Mouse (Mus musculus) forebrain, embryonic 15.5 days (tissue): ENCODE measurements around the gene Rad51b. TPM values are rescaled to one million over a fixed set of nuclear protein-coding genes. Genes with fewer than 3 reads are reported as not detected.

Experiments used
- ATAC-seq: fragments of 200-750 bp; cut with Nextera tagmentation; replicated peaks from 2 replicates; pipeline ENCODE4 v1.8.0; 2017; ENCODE audit warnings: mild to moderate bottlenecking, moderate TSS enrichment, moderate library complexity
- H3K27ac ChIP-seq: fragments of 300-500 bp; sonication (generic); replicated peaks from 2 replicates; pipeline ENCODE4 v1.5.1; 2015; ENCODE audit warnings: mild to moderate bottlenecking, inconsistent platforms
- H3K27me3 ChIP-seq: fragments of 300-500 bp; sonication (generic); 2 replicates; pipeline ENCODE4 v1.6.1; 2015; ENCODE audit warnings: inconsistent platforms
- H3K36me3 ChIP-seq: fragments of 300-500 bp; sonication (generic); 2 replicates; pipeline ENCODE4 v1.6.1; 2015; ENCODE audit warnings: mild to moderate bottlenecking, inconsistent platforms
- H3K4me1 ChIP-seq: fragments of 300-500 bp; sonication (generic); 2 replicates; pipeline ENCODE4 v1.6.1; 2015; ENCODE audit warnings: inconsistent platforms
- H3K4me2 ChIP-seq: fragments of 300-500 bp; sonication (generic); replicated peaks from 2 replicates; pipeline ENCODE4 v1.6.1; 2015; ENCODE audit warnings: mild to moderate bottlenecking, inconsistent platforms
- H3K4me3 ChIP-seq: fragments of 300-500 bp; sonication (generic); 2 replicates; pipeline ENCODE4 v1.5.1; 2015; ENCODE audit warnings: mild to moderate bottlenecking, inconsistent platforms
- H3K9ac ChIP-seq: fragments of 300-500 bp; sonication (generic); replicated peaks from 2 replicates; pipeline ENCODE4 v1.6.1; 2015; ENCODE audit warnings: mild to moderate bottlenecking, inconsistent platforms
- H3K9me3 ChIP-seq: fragments of 300-500 bp; sonication (generic); 2 replicates; pipeline ENCODE4 v1.6.1; 2016; ENCODE audit warnings: inconsistent platforms
- WGBS: fragments of 180-500 bp; shearing (Covaris S2); methylation state at CpG from one replicate; pipeline ENCODE4 v1.1.7; 2015; ENCODE audit warnings: mixed read lengths; 5-methylcytosine and 5-hydroxymethylcytosine counted together
- polyA plus RNA-seq: library from polyadenylated mRNA; unstranded; fragments of >200 nt; fragmentation: Nextera tagmentation; extraction: Ambion mirVana; gene quantifications from 2 replicates; pipeline ENCODE4 v1.2.1, GENCODE M21; 2015

The Rad51b gene
- polyA plus RNA-seq, result 3.0 and 3.4 TPM in 2 replicates

- H3K27ac ChIP-seq, result peak within 1 kb of the TSS; percentile 65
- H3K4me1 ChIP-seq, result peaks cover 19% of the 10 kb centered on the region
- peak within 1 kb of the TSS; percentile 92 for H3K4me2 ChIP-seq
- no peaks in the 10 kb centered on the region for H3K27me3 ChIP-seq
- under 1% methylated on average over 21 of the region's 21 CpGs for WGBS
- H3K9ac ChIP-seq, result peak within 1 kb of the TSS; percentile 59
- peak within 1 kb of the TSS; percentile 54 for H3K4me3 ChIP-seq
- ATAC-seq, result peak; percentile 72
- peaks cover 6% of the 10 kb centered on the region; the same call in 1 of the 2 replicates for H3K36me3 ChIP-seq
- H3K9me3 ChIP-seq, result no peaks in the 10 kb centered on the region
Measured at GRCm38 (mm10) chr12:79297121-79297576, at the start of gene Rad51b. Rad51b (plus strand) TSS chr12:79297282.

GRCm38 (mm10) chr12:79248110-79248509, 49.0 kb upstream of the Rad51b start:
- no peak for ATAC-seq
- WGBS, result 87% methylated on average over 3 of the region's 3 CpGs
- no peaks in the 10 kb centered on the region for H3K9me3 ChIP-seq
- no peak overlapping the region for H3K4me3 ChIP-seq
- no peak overlapping the region for H3K27ac ChIP-seq
- no peak overlapping the region for H3K4me2 ChIP-seq
- H3K4me1 ChIP-seq, result no peaks in the 10 kb centered on the region
- H3K9ac ChIP-seq, result no peak overlapping the region
- peaks cover 86% of the 10 kb centered on the region for H3K36me3 ChIP-seq
- H3K27me3 ChIP-seq, result no peaks in the 10 kb centered on the region

DNA sequence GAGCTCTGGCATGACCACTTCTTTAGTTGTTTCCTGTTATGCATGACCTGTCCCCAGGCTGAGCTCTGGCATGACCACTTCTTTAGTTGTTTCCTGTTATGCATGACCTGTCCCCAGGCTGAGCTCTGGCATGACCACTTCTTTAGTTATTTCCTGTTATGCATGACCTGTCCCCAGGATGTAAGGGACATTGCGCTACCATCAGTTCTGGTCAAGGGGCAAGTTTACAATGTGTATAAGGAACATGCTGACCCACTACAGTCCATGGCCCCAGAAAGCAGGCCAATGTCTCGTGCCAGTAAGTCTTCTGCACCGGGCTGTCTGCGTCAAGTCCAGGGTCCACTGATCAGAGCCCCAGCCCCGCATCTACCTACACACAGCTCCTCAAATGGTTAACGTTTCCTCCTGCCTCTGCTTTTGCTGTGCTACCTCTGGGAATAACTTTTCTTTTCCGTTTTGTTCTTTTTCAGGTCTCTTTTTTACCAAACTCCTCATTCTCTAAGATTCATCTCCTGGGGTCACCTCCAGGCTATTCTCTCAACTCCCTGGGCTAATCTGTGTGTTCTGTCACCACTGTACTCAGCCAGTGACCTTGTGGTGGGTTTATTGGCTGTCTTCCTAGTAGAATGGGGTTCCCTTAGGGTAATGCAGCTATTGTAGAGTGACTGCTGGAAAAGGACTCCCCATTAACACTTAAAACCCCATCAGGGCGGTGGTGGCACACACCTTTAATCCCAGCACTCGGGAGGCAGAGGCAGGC, 43.6 kb upstream of the Rad51b start:
- H3K4me3 ChIP-seq, result no peak overlapping the region
- no peaks in the 10 kb centered on the region for H3K9me3 ChIP-seq
- 94% methylated on average over 9 of the region's 9 CpGs for WGBS
- no peak overlapping the region for H3K9ac ChIP-seq
- H3K27ac ChIP-seq, result no peak overlapping the region
- H3K4me2 ChIP-seq, result no peak overlapping the region
- ATAC-seq, result no peak
- H3K4me1 ChIP-seq, result no peaks in the 10 kb centered on the region
- H3K27me3 ChIP-seq, result no peaks in the 10 kb centered on the region
- H3K36me3 ChIP-seq, result peaks cover 82% of the 10 kb centered on the region

GRCm38 (mm10) chr12:79254975-79255374, 42.1 kb upstream of the Rad51b start:
- H3K36me3 ChIP-seq, result peaks cover 73% of the 10 kb centered on the region

DNA sequence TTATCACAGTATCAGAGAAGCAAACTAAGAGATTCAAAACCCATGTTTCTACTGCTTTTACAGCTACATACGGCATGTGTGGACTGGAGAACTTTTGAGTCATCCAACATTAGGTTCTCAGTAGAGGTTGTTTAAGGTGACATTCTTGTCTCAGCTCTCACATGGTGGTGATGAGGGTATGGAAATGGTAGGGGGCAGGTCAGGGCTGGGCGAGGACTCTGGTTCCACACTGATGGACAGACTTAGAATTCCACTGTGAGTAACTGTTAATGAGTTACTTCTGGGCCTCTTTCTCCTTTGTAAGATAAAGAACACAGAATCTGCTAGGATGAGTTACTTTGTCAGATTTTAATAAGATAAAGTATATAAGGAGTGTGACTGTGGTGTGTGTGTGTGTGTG, 36.9 kb upstream of the Rad51b start:
- Histone ChIP-seq H3K36me3 (peaks cover 67% of the 10 kb centered on the region), H3K27me3 (no peaks in the 10 kb centered on the region), H3K27ac (no peak overlapping the region), H3K4me1 (no peaks in the 10 kb centered on the region), H3K9me3 (no peaks in the 10 kb centered on the region), H3K4me2 (no peak overlapping the region), H3K4me3 (no peak overlapping the region), H3K9ac (no peak overlapping the region)
- ATAC-seq, result no peak
- WGBS, result 91% methylated on average over 2 of the region's 2 CpGs

More at GRCm38 (mm10) chr12:79254975-79255374, 42.1 kb upstream of the Rad51b start:
- H3K4me2 ChIP-seq, result no peak overlapping the region
- WGBS, result 91% methylated on average over 10 of the region's 10 CpGs
- no peaks in the 10 kb centered on the region for H3K4me1 ChIP-seq
- no peaks in the 10 kb centered on the region for H3K27me3 ChIP-seq
- no peak overlapping the region for H3K4me3 ChIP-seq
- no peak for ATAC-seq
- no peaks in the 10 kb centered on the region for H3K9me3 ChIP-seq
- no peak overlapping the region for H3K27ac ChIP-seq
- H3K9ac ChIP-seq, result no peak overlapping the region

- Histone ChIP-seq H3K4me2 (no peak overlapping the region), H3K36me3 (peaks cover 69% of the 10 kb centered on the region), H3K9me3 (no peaks in the 10 kb centered on the region), H3K27ac (no peak overlapping the region), H3K4me3 (no peak overlapping the region), H3K27me3 (no peaks in the 10 kb centered on the region), H3K9ac (no peak overlapping the region), H3K4me1 (no peaks in the 10 kb centered on the region)
- no peak for ATAC-seq
- 62% methylated on average over 5 of the region's 5 CpGs for WGBS
Measured at GRCm38 (mm10) chr12:79261035-79261434, 36.0 kb upstream of the Rad51b start.

DNA sequence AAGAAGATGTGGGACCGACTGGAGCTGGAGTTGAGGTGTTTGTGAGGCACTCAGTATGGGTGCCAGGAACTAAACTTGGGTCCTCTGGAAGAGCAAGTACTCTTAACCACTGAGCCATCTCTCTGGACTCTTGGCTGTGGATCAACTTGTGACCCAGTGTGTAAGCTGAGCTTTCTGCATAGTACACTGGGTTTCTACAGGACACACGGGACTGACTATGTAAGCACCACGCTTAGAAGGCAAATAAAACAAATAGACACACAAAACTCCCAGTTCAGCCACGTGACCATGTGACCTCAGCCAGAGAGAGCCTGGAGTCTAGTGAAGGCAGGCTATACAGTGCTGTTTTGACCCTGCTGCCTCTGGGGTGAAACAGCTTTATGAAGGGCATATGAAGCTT, 24.5 kb upstream of the Rad51b start:
- Histone ChIP-seq H3K36me3 (peaks cover 89% of the 10 kb centered on the region), H3K9ac (no peak overlapping the region), H3K9me3 (no peaks in the 10 kb centered on the region), H3K27ac (no peak overlapping the region), H3K4me3 (no peak overlapping the region), H3K4me1 (no peaks in the 10 kb centered on the region), H3K4me2 (no peak overlapping the region), H3K27me3 (no peaks in the 10 kb centered on the region)
- no peak for ATAC-seq
- WGBS, result 93% methylated on average over 4 of the region's 4 CpGs

DNA sequence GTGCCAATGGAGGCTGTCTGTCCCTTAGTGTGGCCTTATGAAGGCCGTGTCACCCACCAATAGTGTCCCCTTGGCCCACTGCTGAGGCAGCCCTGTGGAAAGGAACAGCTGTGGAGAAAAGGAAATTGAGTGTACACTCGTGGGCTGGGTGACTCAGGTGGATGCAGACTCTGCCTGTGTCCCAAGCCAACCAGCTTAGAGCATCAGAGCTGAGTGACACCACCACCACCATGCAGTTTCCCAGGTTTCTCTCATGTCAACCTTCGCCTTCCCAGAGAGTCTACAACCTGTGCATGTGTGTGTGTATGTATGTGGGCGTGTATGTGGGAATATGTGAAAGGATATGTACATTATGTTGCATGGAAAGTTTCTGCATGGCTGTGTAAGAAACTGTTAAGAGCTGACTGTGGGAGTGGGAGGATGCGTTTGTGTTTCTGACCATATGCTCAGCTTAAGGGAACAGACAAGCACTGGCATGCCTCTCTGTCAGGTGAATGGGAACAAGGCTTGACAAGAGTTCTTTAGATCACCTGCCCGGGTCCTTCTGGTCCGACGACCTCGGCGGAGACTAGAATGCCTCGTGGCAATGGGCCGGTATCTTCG, 17.5 kb upstream of the Rad51b start:
- ATAC-seq, result no peak
- no peaks in the 10 kb centered on the region for H3K27me3 ChIP-seq
- H3K4me1 ChIP-seq, result no peaks in the 10 kb centered on the region
- 93% methylated on average over 13 of the region's 13 CpGs for WGBS
- H3K4me2 ChIP-seq, result no peak overlapping the region
- H3K4me3 ChIP-seq, result no peak overlapping the region
- no peak overlapping the region for H3K9ac ChIP-seq
- H3K36me3 ChIP-seq, result peaks cover 85% of the 10 kb centered on the region
- no peak overlapping the region for H3K27ac ChIP-seq
- H3K9me3 ChIP-seq, result no peaks in the 10 kb centered on the region

- H3K27ac ChIP-seq, result no peak overlapping the region
- no peak overlapping the region for H3K4me3 ChIP-seq
- peaks cover 87% of the 10 kb centered on the region for H3K36me3 ChIP-seq
- no peaks in the 10 kb centered on the region for H3K4me1 ChIP-seq
- H3K27me3 ChIP-seq, result no peaks in the 10 kb centered on the region
- no peak overlapping the region for H3K9ac ChIP-seq
- ATAC-seq, result no peak
- WGBS, result 86% methylated on average over 8 of the region's 8 CpGs
- H3K9me3 ChIP-seq, result no peaks in the 10 kb centered on the region
- no peak overlapping the region for H3K4me2 ChIP-seq
Measured at GRCm38 (mm10) chr12:79282595-79282994, 14.5 kb upstream of the Rad51b start.

- H3K36me3 ChIP-seq, result peaks cover 27% of the 10 kb centered on the region
- 89% methylated on average over 6 of the region's 6 CpGs for WGBS
Measured at GRCm38 (mm10) chr12:79292874-79293273, 4.2 kb upstream of the Rad51b start.

GRCm38 (mm10) chr12:79296126-79296816, 811 bp upstream of the Rad51b start, which contains the start of gene Zfyve26:
Zfyve26 (minus strand) TSS chr12:79296304.
- peak; percentile 98 for ATAC-seq
- peak within 1 kb of the TSS; percentile 92 for H3K4me2 ChIP-seq
- H3K9me3 ChIP-seq, result no peaks in the 10 kb centered on the region
- no peaks in the 10 kb centered on the region for H3K27me3 ChIP-seq
- peak within 1 kb of the TSS; percentile 54 for H3K4me3 ChIP-seq
- peaks cover 19% of the 10 kb centered on the region for H3K4me1 ChIP-seq
- WGBS, result under 1% methylated on average over 29 of the region's 29 CpGs
- H3K9ac ChIP-seq, result peak within 1 kb of the TSS; percentile 59
- peak within 1 kb of the TSS; percentile 65 for H3K27ac ChIP-seq
- peaks cover 10% of the 10 kb centered on the region; the same call in 1 of the 2 replicates for H3K36me3 ChIP-seq

More at GRCm38 (mm10) chr12:79292874-79293273, 4.2 kb upstream of the Rad51b start:
- Histone ChIP-seq H3K4me3 (no peak overlapping the region), H3K4me1 (peaks cover 19% of the 10 kb centered on the region), H3K27me3 (no peaks in the 10 kb centered on the region), H3K9me3 (no peaks in the 10 kb centered on the region), H3K4me2 (no peak overlapping the region), H3K27ac (no peak overlapping the region), H3K9ac (no peak overlapping the region)
- no peak for ATAC-seq
